Mouse (Mus musculus) limb, embryonic 12.5 days (tissue): ENCODE data around the gene Acp4. TPM values are rescaled to one million over a fixed set of nuclear protein-coding genes. Genes with fewer than 3 reads are reported as not detected.
"Not testable (repeated sequence)": the region's sequence is repeated elsewhere in the genome, so short reads cannot be mapped to it uniquely, and the experiment has no call there.

Experiments
- ATAC-seq: fragments of 200-750 bp; cut with Nextera tagmentation; 2 replicates; pipeline ENCODE4 v1.8.0; 2017; ENCODE audit warnings: low read depth, moderate TSS enrichment; ENCODE audit not compliant: insufficient number of reproducible peaks, insufficient read depth, low FRiP score, low TSS enrichment
- H3K27ac ChIP-seq: fragments of 300-500 bp; sonication (generic); 2 replicates; pipeline ENCODE4 v1.5.1; 2016; ENCODE audit warnings: mild to moderate bottlenecking, moderate library complexity
- H3K27me3 ChIP-seq: fragments of 300-500 bp; sonication (generic); 2 replicates; pipeline ENCODE4 v1.6.1; 2016; ENCODE audit warnings: mild to moderate bottlenecking, moderate library complexity
- H3K36me3 ChIP-seq: fragments of 300-500 bp; sonication (generic); 2 replicates; pipeline ENCODE4 v1.6.1; 2016; ENCODE audit warnings: mild to moderate bottlenecking, moderate library complexity
- H3K4me1 ChIP-seq: fragments of 300-500 bp; sonication (generic); replicated peaks from 2 replicates; pipeline ENCODE4 v1.6.1; 2016
- H3K4me2 ChIP-seq: fragments of 300-500 bp; sonication (generic); 2 replicates; pipeline ENCODE4 v1.6.1; 2016; ENCODE audit warnings: mild to moderate bottlenecking, moderate library complexity
- H3K4me3 ChIP-seq: fragments of 300-500 bp; sonication (generic); replicated peaks from 2 replicates; pipeline ENCODE4 v1.5.1; 2016; ENCODE audit warnings: mild to moderate bottlenecking
- H3K9ac ChIP-seq: fragments of 300-500 bp; sonication (generic); replicated peaks from 2 replicates; pipeline ENCODE4 v1.6.1; 2016; ENCODE audit warnings: mild to moderate bottlenecking, moderate library complexity
- H3K9me3 ChIP-seq: fragments of 300-500 bp; sonication (generic); 2 replicates; pipeline ENCODE4 v1.6.1; 2016; ENCODE audit warnings: mild to moderate bottlenecking, moderate library complexity
- WGBS: fragments of 180-500 bp; shearing (Covaris S2); methylation state at CpG from one replicate; pipeline ENCODE4 v1.1.7; 2016; 5-methylcytosine and 5-hydroxymethylcytosine counted together
- polyA plus RNA-seq: library from polyadenylated mRNA; unstranded; fragments of >200 nt; fragmentation: Nextera tagmentation; extraction: Ambion mirVana; gene quantifications from 2 replicates; pipeline ENCODE4 v1.2.1, GENCODE M21; 2016

The Acp4 gene
- polyA plus RNA-seq, 1 experiment from 2014 or later = not detected

DNA sequence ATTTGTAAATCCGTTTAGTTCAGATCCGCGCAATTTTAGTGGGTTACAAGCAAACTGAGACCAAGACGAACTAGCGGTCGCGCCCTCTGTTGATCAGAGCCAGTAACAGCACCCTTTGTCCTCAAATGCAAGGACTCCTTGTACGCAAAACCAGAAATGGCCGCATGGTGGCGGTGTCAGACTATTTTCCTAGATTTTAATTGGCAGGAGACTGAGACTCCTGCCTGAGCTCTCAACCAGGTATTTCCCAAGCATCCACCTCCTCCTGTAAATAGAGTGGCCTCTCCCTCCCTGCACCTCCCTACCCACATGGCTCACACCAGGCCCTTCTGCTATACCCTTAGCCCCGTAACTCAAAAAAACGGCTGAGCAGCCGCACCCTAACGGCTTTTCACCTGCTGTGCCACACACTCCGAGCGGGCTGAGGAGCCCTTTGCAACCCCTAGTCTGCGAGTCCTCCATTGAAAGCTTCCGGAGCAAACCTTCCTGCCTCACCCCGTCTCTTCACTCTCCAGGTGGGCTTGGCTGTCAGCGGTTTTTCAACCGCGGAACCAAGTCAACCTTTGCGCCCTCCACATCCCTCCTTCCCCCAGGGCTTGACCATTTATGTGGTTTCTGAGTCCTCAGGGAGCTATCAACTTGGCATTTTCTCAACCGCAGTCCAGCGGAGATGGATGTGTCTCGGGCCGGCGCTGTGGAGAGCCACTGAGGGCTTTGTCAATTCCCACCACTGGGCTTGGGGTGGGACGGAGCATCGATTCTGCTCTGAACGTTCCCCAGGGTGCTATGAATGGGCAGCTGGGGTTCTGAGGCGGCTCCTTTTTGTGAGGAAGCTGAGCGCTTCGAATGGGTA lies 5.8 kb upstream of the Acp4 start:
- Histone ChIP-seq H3K9ac (no peak overlapping the region), H3K36me3 (no peaks in the 10 kb centered on the region), H3K9me3 (no peaks in the 10 kb centered on the region), H3K27ac (no peak overlapping the region), H3K27me3 (peaks cover 56% of the 10 kb centered on the region), H3K4me2 (peak overlapping the region; percentile 52), H3K4me3 (peak overlapping the region; percentile 16), H3K4me1 (peaks cover 6% of the 10 kb centered on the region)
- peak; percentile 65 for ATAC-seq
- 3% methylated on average over 34 of the region's 34 CpGs for WGBS

GRCm38 (mm10) chr7:44261147-44261546 lies 4.0 kb upstream of the Acp4 start, which contains the start of gene Gm15517:
Gm15517 (plus strand) TSS chr7:44261447.
- Histone ChIP-seq H3K27ac (no peak within 1 kb of the TSS), H3K9me3 (no peaks in the 10 kb centered on the region), H3K27me3 (peaks cover 42% of the 10 kb centered on the region), H3K4me3 (no peak within 1 kb of the TSS), H3K4me1 (peaks cover 6% of the 10 kb centered on the region), H3K9ac (0 out of 2 replicates have a peak within 1 kb of the TSS, but pooled peaks have one; percentile 2), H3K36me3 (no peaks in the 10 kb centered on the region), H3K4me2 (no peak within 1 kb of the TSS)
- no peak for ATAC-seq
- 61% methylated on average over 5 of the region's 5 CpGs for WGBS

GRCm38 (mm10) chr7:44260410-44260809 lies 3.2 kb upstream of the Acp4 start:
- WGBS = 72% methylated on average over 6 of the region's 6 CpGs
- Histone ChIP-seq H3K9me3 (no peaks in the 10 kb centered on the region), H3K4me3 (no peak overlapping the region), H3K9ac (no peak overlapping the region), H3K27ac (no peak overlapping the region), H3K4me1 (peaks cover 6% of the 10 kb centered on the region), H3K27me3 (peaks cover 39% of the 10 kb centered on the region), H3K4me2 (no peak overlapping the region), H3K36me3 (no peaks in the 10 kb centered on the region)
- ATAC-seq = no peak

DNA sequence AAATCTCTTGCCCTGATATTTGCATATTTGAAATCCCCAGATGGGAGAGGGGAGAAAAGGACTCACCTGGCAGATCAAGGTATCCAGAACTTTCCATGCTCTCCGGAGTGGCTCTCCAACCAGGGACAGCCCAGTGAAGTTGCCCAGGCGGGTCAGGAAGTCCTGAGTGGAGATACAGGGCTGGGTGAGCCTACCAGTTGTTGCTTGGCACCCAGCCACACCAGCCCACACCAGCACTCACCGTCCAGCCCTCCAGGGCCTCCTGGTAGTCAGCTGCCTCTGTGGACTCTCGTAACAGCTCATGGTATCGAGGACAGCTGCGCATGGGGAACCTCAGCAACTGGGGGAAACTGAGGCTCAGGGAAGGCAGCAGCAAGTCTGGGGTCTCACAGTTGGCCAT lies 2.2 kb downstream of the Acp4 start:
- Histone ChIP-seq H3K4me2 (no peak overlapping the region), H3K27ac (no peak overlapping the region), H3K36me3 (peaks cover 41% of the 10 kb centered on the region), H3K27me3 (no peaks in the 10 kb centered on the region), H3K9ac (no peak overlapping the region), H3K4me1 (no peaks in the 10 kb centered on the region), H3K9me3 (no peaks in the 10 kb centered on the region), H3K4me3 (no peak overlapping the region)
- WGBS = 81% methylated on average over 6 of the region's 6 CpGs
- ATAC-seq = no peak

GRCm38 (mm10) chr7:44253023-44253616 lies 4.1 kb downstream of the Acp4 start:
- H3K4me1 ChIP-seq = peaks cover 4% of the 10 kb centered on the region
- WGBS = 69% methylated on average over 15 of the region's 15 CpGs
- no peak overlapping the region for H3K27ac ChIP-seq
- peaks cover 59% of the 10 kb centered on the region for H3K36me3 ChIP-seq
- no peak for ATAC-seq
- no peaks in the 10 kb centered on the region for H3K27me3 ChIP-seq
- no peaks in the 10 kb centered on the region for H3K9me3 ChIP-seq
- no peak overlapping the region for H3K9ac ChIP-seq
- no peak overlapping the region for H3K4me2 ChIP-seq
- H3K4me3 ChIP-seq = no peak overlapping the region

GRCm38 (mm10) chr7:44250732-44251275 lies 6.4 kb downstream of the Acp4 start:
- WGBS = 91% methylated on average over 17 of the region's 17 CpGs
- H3K4me1 ChIP-seq, H3K27ac ChIP-seq, H3K27me3 ChIP-seq, ATAC-seq, H3K9me3 ChIP-seq, H3K4me3 ChIP-seq, H3K4me2 ChIP-seq, H3K9ac ChIP-seq: not testable (repeated sequence)
- H3K36me3 ChIP-seq = peaks cover 63% of the 10 kb centered on the region

GRCm38 (mm10) chr7:44249248-44249647 lies 7.9 kb downstream of the Acp4 start:
- no peaks in the 10 kb centered on the region for H3K9me3 ChIP-seq
- H3K27ac ChIP-seq = no peak overlapping the region
- H3K4me3 ChIP-seq = no peak overlapping the region
- peaks cover 63% of the 10 kb centered on the region for H3K36me3 ChIP-seq
- no peaks in the 10 kb centered on the region for H3K27me3 ChIP-seq
- peaks cover 16% of the 10 kb centered on the region for H3K4me1 ChIP-seq
- ATAC-seq = no peak
- H3K9ac ChIP-seq = no peak overlapping the region
- 85% methylated on average over 4 of the region's 4 CpGs for WGBS
- no peak overlapping the region for H3K4me2 ChIP-seq

- H3K36me3 ChIP-seq = peaks cover 50% of the 10 kb centered on the region
These were observed 9.2 kb downstream of the Acp4 start for GRCm38 (mm10) chr7:44247971-44248370.

GRCm38 (mm10) chr7:44246984-44247470 lies 10.2 kb downstream of the Acp4 start:
- peaks cover 41% of the 10 kb centered on the region for H3K36me3 ChIP-seq
- H3K9ac ChIP-seq = peak overlapping the region; percentile 95
- WGBS = under 1% methylated on average over 22 of the region's 23 CpGs
- peak overlapping the region; percentile 85 for H3K4me3 ChIP-seq
- peak overlapping the region; percentile 95 for H3K27ac ChIP-seq
- peak; percentile 11; the same call in 1 of the 2 replicates for ATAC-seq
- no peaks in the 10 kb centered on the region for H3K9me3 ChIP-seq
- H3K4me1 ChIP-seq = peaks cover 16% of the 10 kb centered on the region
- no peaks in the 10 kb centered on the region for H3K27me3 ChIP-seq
- H3K4me2 ChIP-seq = peak overlapping the region; percentile 83

More at GRCm38 (mm10) chr7:44247971-44248370, 9.2 kb downstream of the Acp4 start:
- Histone ChIP-seq H3K4me1 (peaks cover 16% of the 10 kb centered on the region), H3K4me3 (peak overlapping the region; percentile 85), H3K27me3 (no peaks in the 10 kb centered on the region), H3K4me2 (peak overlapping the region; percentile 83), H3K27ac (no peak overlapping the region), H3K9ac (0 out of 2 replicates have a peak overlapping the region, but pooled peaks have one; percentile 95), H3K9me3 (no peaks in the 10 kb centered on the region)
- 94% methylated on average over 2 of the region's 2 CpGs for WGBS
- no peak for ATAC-seq

- under 1% methylated on average over 62 of the region's 62 CpGs for WGBS
- H3K4me1 ChIP-seq = peaks cover 16% of the 10 kb centered on the region
These were observed 10.9 kb downstream of the Acp4 start, which contains the start of the genes 1700028J19Rik and 2410002F23Rik for GRCm38 (mm10) chr7:44246055-44246983. 1700028J19Rik (minus strand) TSS chr7:44246695. 2410002F23Rik (plus strand) TSS chr7:44246722.

More at GRCm38 (mm10) chr7:44246055-44246983, 10.9 kb downstream of the Acp4 start, which contains the start of the genes 1700028J19Rik and 2410002F23Rik:
- no peaks in the 10 kb centered on the region for H3K27me3 ChIP-seq
- H3K4me2 ChIP-seq = peak within 1 kb of the TSS; percentile 83
- peak; percentile 86 for ATAC-seq
- no peaks in the 10 kb centered on the region for H3K9me3 ChIP-seq
- H3K4me3 ChIP-seq = peak within 1 kb of the TSS; percentile 85
- H3K9ac ChIP-seq = peak within 1 kb of the TSS; percentile 95
- peak within 1 kb of the TSS; percentile 95 for H3K27ac ChIP-seq
- peaks cover 36% of the 10 kb centered on the region for H3K36me3 ChIP-seq
